Mouse (Mus musculus): ENCODE measurements at regions not wholly inside any gene's neighbourhood (a gene's known extent, or its start where the extent isn't known, plus 50 kb on each side); places are given as distances from the start of the nearest gene placed in this dataset.

GRCm38 (mm10) chr1:127107485-127107884, 97.3 kb upstream of the Mgat5 start:
- TF ChIP-seq HCFC1 (IDR thresholded peaks at IDR 0.05; ENCODE audit: borderline replicate concordance, insufficient read depth, low read length) (no peak), CHD2 (IDR thresholded peaks at IDR 0.05; ENCODE audit: low read depth, low read length) (no peak), ZNF384 (IDR thresholded peaks at IDR 0.05; ENCODE audit: low read depth, low read length) (no peak), ZC3H11A (IDR thresholded peaks at IDR 0.05; ENCODE audit: borderline replicate concordance, low read depth, low read length) (no peak), MAFK (IDR thresholded peaks at IDR 0.05; ENCODE audit: insufficient read depth, low read depth, low read length) (no peak)
- H3K27ac ChIP-seq (ENCODE audit: insufficient read depth, low read depth, low read length, poor library complexity, severe bottlenecking), result no peak overlapping the region
- in situ Hi-C loops (cut with MboI; ENCODE audit: low sequenced_read_pairs in 2 of 2, unreplicated experiment in 2 of 2), result no loop called here
- no peak overlapping the region for H3K4me3 ChIP-seq (ENCODE audit: insufficient read depth in 1 of 2, low read depth in 1 of 2, low read length in 2 of 2, poor library complexity in 1 of 2, severe bottlenecking in 1 of 2)
- no peaks in the 10 kb centered on the region for H3K36me3 ChIP-seq (ENCODE audit: control insufficient read depth, insufficient read depth, low read length, poor library complexity, severe bottlenecking)
- DNase-seq (ENCODE audit: low read depth, low spot score), result no peak
- H3K9ac ChIP-seq (ENCODE audit: insufficient read depth, low read depth, low read length, poor library complexity, severe bottlenecking), result no peak overlapping the region
- no peaks in the 10 kb centered on the region for H3K9me3 ChIP-seq (ENCODE audit: control insufficient read depth, insufficient read depth, low read depth, low read length)
- no peaks in the 10 kb centered on the region for H3K4me1 ChIP-seq (ENCODE audit: control insufficient read depth in 2 of 2, insufficient read depth in 2 of 2, low read length in 2 of 2, poor library complexity in 1 of 2)

GRCm38 (mm10) chr1:127105861-127106260, 99.0 kb upstream of the Mgat5 start:
- TF ChIP-seq ZC3H11A (IDR thresholded peaks at IDR 0.05; ENCODE audit: borderline replicate concordance, low read depth, low read length) (no peak), ZNF384 (IDR thresholded peaks at IDR 0.05; ENCODE audit: low read depth, low read length) (no peak), HCFC1 (IDR thresholded peaks at IDR 0.05; ENCODE audit: borderline replicate concordance, insufficient read depth, low read length) (no peak), CHD2 (IDR thresholded peaks at IDR 0.05; ENCODE audit: low read depth, low read length) (no peak), MAFK (IDR thresholded peaks at IDR 0.05; ENCODE audit: insufficient read depth, low read depth, low read length) (no peak)
- Histone ChIP-seq H3K9me3 (ENCODE audit: control insufficient read depth, insufficient read depth, low read depth, low read length) (no peaks in the 10 kb centered on the region), H3K27ac (ENCODE audit: insufficient read depth, low read depth, low read length, poor library complexity, severe bottlenecking) (no peak overlapping the region), H3K36me3 (ENCODE audit: control insufficient read depth, insufficient read depth, low read length, poor library complexity, severe bottlenecking) (no peaks in the 10 kb centered on the region), H3K4me1 (ENCODE audit: control insufficient read depth in 2 of 2, insufficient read depth in 2 of 2, low read length in 2 of 2, poor library complexity in 1 of 2) (no peaks in the 10 kb centered on the region), H3K4me3 (ENCODE audit: insufficient read depth in 1 of 2, low read depth in 1 of 2, low read length in 2 of 2, poor library complexity in 1 of 2, severe bottlenecking in 1 of 2) (no peak overlapping the region), H3K9ac (ENCODE audit: insufficient read depth, low read depth, low read length, poor library complexity, severe bottlenecking) (no peak overlapping the region)
- no peak for DNase-seq (ENCODE audit: low read depth, low spot score)
- in situ Hi-C loops (cut with MboI; ENCODE audit: low sequenced_read_pairs in 2 of 2, unreplicated experiment in 2 of 2), result no loop called here

DNA sequence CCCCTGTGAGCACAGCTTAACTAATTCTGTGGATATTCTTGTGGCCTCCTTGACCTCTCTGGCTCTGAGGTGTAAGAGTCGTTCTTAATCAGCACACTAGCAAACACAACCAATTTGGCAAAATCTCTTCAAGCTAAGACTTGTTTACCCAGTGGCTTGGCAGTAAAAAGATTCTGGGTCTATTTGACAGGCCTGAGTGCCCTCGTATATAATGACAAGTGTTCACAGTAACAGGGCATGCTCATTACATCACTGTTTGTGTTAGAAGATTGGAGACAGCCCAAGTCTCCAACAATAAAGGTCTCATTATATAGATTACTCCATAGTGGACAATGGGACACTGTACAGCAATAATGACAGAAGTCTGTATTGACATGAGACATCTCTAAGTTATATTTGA, 101.2 kb upstream of the Mgat5 start:
- in situ Hi-C loops (cut with MboI; ENCODE audit: low sequenced_read_pairs in 2 of 2, unreplicated experiment in 2 of 2), result no loop called here
- Histone ChIP-seq H3K27ac (ENCODE audit: insufficient read depth, low read depth, low read length, poor library complexity, severe bottlenecking) (no peak overlapping the region), H3K4me1 (ENCODE audit: control insufficient read depth in 2 of 2, insufficient read depth in 2 of 2, low read length in 2 of 2, poor library complexity in 1 of 2) (no peaks in the 10 kb centered on the region), H3K9ac (ENCODE audit: insufficient read depth, low read depth, low read length, poor library complexity, severe bottlenecking) (no peak overlapping the region), H3K36me3 (ENCODE audit: control insufficient read depth, insufficient read depth, low read length, poor library complexity, severe bottlenecking) (no peaks in the 10 kb centered on the region), H3K9me3 (ENCODE audit: control insufficient read depth, insufficient read depth, low read depth, low read length) (no peaks in the 10 kb centered on the region), H3K4me3 (ENCODE audit: insufficient read depth in 1 of 2, low read depth in 1 of 2, low read length in 2 of 2, poor library complexity in 1 of 2, severe bottlenecking in 1 of 2) (no peak overlapping the region)
- no peak for DNase-seq (ENCODE audit: low read depth, low spot score)
- TF ChIP-seq HCFC1 (IDR thresholded peaks at IDR 0.05; ENCODE audit: borderline replicate concordance, insufficient read depth, low read length) (no peak), CHD2 (IDR thresholded peaks at IDR 0.05; ENCODE audit: low read depth, low read length) (no peak), ZNF384 (IDR thresholded peaks at IDR 0.05; ENCODE audit: low read depth, low read length) (no peak), MAFK (IDR thresholded peaks at IDR 0.05; ENCODE audit: insufficient read depth, low read depth, low read length) (no peak), ZC3H11A (IDR thresholded peaks at IDR 0.05; ENCODE audit: borderline replicate concordance, low read depth, low read length) (no peak)

GRCm38 (mm10) chr1:127098871-127099420, 105.9 kb upstream of the Mgat5 start:
- Histone ChIP-seq H3K36me3 (ENCODE audit: control insufficient read depth, insufficient read depth, low read length, poor library complexity, severe bottlenecking) (no peaks in the 10 kb centered on the region), H3K9ac (ENCODE audit: insufficient read depth, low read depth, low read length, poor library complexity, severe bottlenecking) (no peak overlapping the region), H3K4me3 (ENCODE audit: insufficient read depth in 1 of 2, low read depth in 1 of 2, low read length in 2 of 2, poor library complexity in 1 of 2, severe bottlenecking in 1 of 2) (no peak overlapping the region), H3K27ac (ENCODE audit: insufficient read depth, low read depth, low read length, poor library complexity, severe bottlenecking) (no peak overlapping the region), H3K9me3 (ENCODE audit: control insufficient read depth, insufficient read depth, low read depth, low read length) (no peaks in the 10 kb centered on the region), H3K4me1 (ENCODE audit: control insufficient read depth in 2 of 2, insufficient read depth in 2 of 2, low read length in 2 of 2, poor library complexity in 1 of 2) (no peaks in the 10 kb centered on the region)
- TF ChIP-seq ZNF384 (IDR thresholded peaks at IDR 0.05; ENCODE audit: low read depth, low read length) (no peak), HCFC1 (IDR thresholded peaks at IDR 0.05; ENCODE audit: borderline replicate concordance, insufficient read depth, low read length) (no peak), CHD2 (IDR thresholded peaks at IDR 0.05; ENCODE audit: low read depth, low read length) (no peak), MAFK (IDR thresholded peaks at IDR 0.05; ENCODE audit: insufficient read depth, low read depth, low read length) (no peak), ZC3H11A (IDR thresholded peaks at IDR 0.05; ENCODE audit: borderline replicate concordance, low read depth, low read length) (no peak)
- DNase-seq (ENCODE audit: low read depth, low spot score), result no peak
- in situ Hi-C loops (cut with MboI; ENCODE audit: low sequenced_read_pairs in 2 of 2, unreplicated experiment in 2 of 2), result no loop called here

DNA sequence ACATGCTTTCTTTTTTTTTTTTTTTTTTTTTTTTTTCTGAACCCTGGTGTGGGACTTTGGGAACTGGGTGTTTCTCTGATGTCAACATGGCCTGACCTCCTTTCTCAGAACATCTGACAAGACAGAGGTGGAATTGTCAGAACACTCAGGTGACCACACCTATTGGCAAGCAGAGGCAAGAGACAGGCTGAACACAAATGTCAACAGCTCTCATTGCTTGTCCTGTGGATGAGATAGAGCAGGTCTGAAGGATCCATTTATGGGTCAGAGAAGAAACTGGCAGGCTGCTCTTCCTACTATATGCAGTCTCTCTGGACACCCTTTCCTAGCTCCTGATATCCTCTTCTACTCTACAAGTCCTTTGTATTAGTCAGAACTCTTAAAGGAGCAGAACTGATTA, 117.2 kb upstream of the Mgat5 start:
- Histone ChIP-seq H3K9me3 (ENCODE audit: control insufficient read depth, insufficient read depth, low read depth, low read length) (no peaks in the 10 kb centered on the region), H3K4me1 (ENCODE audit: control insufficient read depth in 2 of 2, insufficient read depth in 2 of 2, low read length in 2 of 2, poor library complexity in 1 of 2) (no peaks in the 10 kb centered on the region), H3K9ac (ENCODE audit: insufficient read depth, low read depth, low read length, poor library complexity, severe bottlenecking) (no peak overlapping the region), H3K27ac (ENCODE audit: insufficient read depth, low read depth, low read length, poor library complexity, severe bottlenecking) (no peak overlapping the region), H3K4me3 (ENCODE audit: insufficient read depth in 1 of 2, low read depth in 1 of 2, low read length in 2 of 2, poor library complexity in 1 of 2, severe bottlenecking in 1 of 2) (no peak overlapping the region), H3K36me3 (ENCODE audit: control insufficient read depth, insufficient read depth, low read length, poor library complexity, severe bottlenecking) (no peaks in the 10 kb centered on the region)
- TF ChIP-seq MAFK (IDR thresholded peaks at IDR 0.05; ENCODE audit: insufficient read depth, low read depth, low read length) (no peak), ZC3H11A (IDR thresholded peaks at IDR 0.05; ENCODE audit: borderline replicate concordance, low read depth, low read length) (no peak), HCFC1 (IDR thresholded peaks at IDR 0.05; ENCODE audit: borderline replicate concordance, insufficient read depth, low read length) (no peak), CHD2 (IDR thresholded peaks at IDR 0.05; ENCODE audit: low read depth, low read length) (no peak), ZNF384 (IDR thresholded peaks at IDR 0.05; ENCODE audit: low read depth, low read length) (no peak)
- DNase-seq (ENCODE audit: low read depth, low spot score), result no peak
- in situ Hi-C loops (cut with MboI; ENCODE audit: low sequenced_read_pairs in 2 of 2, unreplicated experiment in 2 of 2), result no loop called here

All from ES-E14 (cell line).